Mouse (Mus musculus) limb, embryonic 12.5 days (tissue): Measurements from ENCODE around the gene Tma7. TPM values are rescaled to one million over a fixed set of nuclear protein-coding genes. Genes with fewer than 3 reads are reported as not detected.

Experiments
- ATAC-seq: fragments of 200-750 bp; cut with Nextera tagmentation; 2 replicates; pipeline ENCODE4 v1.8.0; 2017; ENCODE audit warnings: low read depth, moderate TSS enrichment; ENCODE audit not compliant: insufficient number of reproducible peaks, insufficient read depth, low FRiP score, low TSS enrichment
- H3K27ac ChIP-seq: fragments of 300-500 bp; sonication (generic); 2 replicates; pipeline ENCODE4 v1.5.1; 2016; ENCODE audit warnings: mild to moderate bottlenecking, moderate library complexity
- H3K27me3 ChIP-seq: fragments of 300-500 bp; sonication (generic); 2 replicates; pipeline ENCODE4 v1.6.1; 2016; ENCODE audit warnings: mild to moderate bottlenecking, moderate library complexity
- H3K36me3 ChIP-seq: fragments of 300-500 bp; sonication (generic); 2 replicates; pipeline ENCODE4 v1.6.1; 2016; ENCODE audit warnings: mild to moderate bottlenecking, moderate library complexity
- H3K4me1 ChIP-seq: fragments of 300-500 bp; sonication (generic); replicated peaks from 2 replicates; pipeline ENCODE4 v1.6.1; 2016
- H3K4me2 ChIP-seq: fragments of 300-500 bp; sonication (generic); 2 replicates; pipeline ENCODE4 v1.6.1; 2016; ENCODE audit warnings: mild to moderate bottlenecking, moderate library complexity
- H3K4me3 ChIP-seq: fragments of 300-500 bp; sonication (generic); replicated peaks from 2 replicates; pipeline ENCODE4 v1.5.1; 2016; ENCODE audit warnings: mild to moderate bottlenecking
- H3K9ac ChIP-seq: fragments of 300-500 bp; sonication (generic); replicated peaks from 2 replicates; pipeline ENCODE4 v1.6.1; 2016; ENCODE audit warnings: mild to moderate bottlenecking, moderate library complexity
- H3K9me3 ChIP-seq: fragments of 300-500 bp; sonication (generic); 2 replicates; pipeline ENCODE4 v1.6.1; 2016; ENCODE audit warnings: mild to moderate bottlenecking, moderate library complexity
- WGBS: fragments of 180-500 bp; shearing (Covaris S2); methylation state at CpG from one replicate; pipeline ENCODE4 v1.1.7; 2016; 5-methylcytosine and 5-hydroxymethylcytosine counted together
- polyA plus RNA-seq: library from polyadenylated mRNA; unstranded; fragments of >200 nt; fragmentation: Nextera tagmentation; extraction: Ambion mirVana; gene quantifications from 2 replicates; pipeline ENCODE4 v1.2.1, GENCODE M21; 2016

The Tma7 gene
- polyA plus RNA-seq, 1 experiment from 2014 or later, result 867 TPM

GRCm38 (mm10) chr9:109053851-109054250, 28.5 kb downstream of the Tma7 start:
- H3K27ac ChIP-seq, result no peak overlapping the region
- H3K4me1 ChIP-seq, result peaks cover 9% of the 10 kb centered on the region
- no peaks in the 10 kb centered on the region for H3K27me3 ChIP-seq
- H3K9ac ChIP-seq, result no peak overlapping the region
- no peaks in the 10 kb centered on the region for H3K9me3 ChIP-seq
- no peak overlapping the region for H3K4me2 ChIP-seq
- no peak for ATAC-seq
- WGBS, result 73% methylated on average over 6 of the region's 6 CpGs
- H3K36me3 ChIP-seq, result peaks cover 69% of the 10 kb centered on the region
- H3K4me3 ChIP-seq, result no peak overlapping the region

- Histone ChIP-seq H3K9ac (no peak overlapping the region), H3K4me2 (no peak overlapping the region), H3K27me3 (no peaks in the 10 kb centered on the region), H3K9me3 (no peaks in the 10 kb centered on the region), H3K27ac (no peak overlapping the region), H3K4me1 (peaks cover 9% of the 10 kb centered on the region), H3K36me3 (peaks cover 69% of the 10 kb centered on the region), H3K4me3 (no peak overlapping the region)
- no peak for ATAC-seq
- 75% methylated on average over 3 of the region's 3 CpGs for WGBS
Measured at GRCm38 (mm10) chr9:109053366-109053765, 29.0 kb downstream of the Tma7 start.

GRCm38 (mm10) chr9:109052490-109053260, 29.7 kb downstream of the Tma7 start:
- 87% methylated on average over 9 of the region's 9 CpGs for WGBS

GRCm38 (mm10) chr9:109051651-109052489, 30.5 kb downstream of the Tma7 start:
- no peak for ATAC-seq
- Histone ChIP-seq H3K27me3 (no peaks in the 10 kb centered on the region), H3K9ac (no peak overlapping the region), H3K36me3 (peaks cover 58% of the 10 kb centered on the region), H3K9me3 (no peaks in the 10 kb centered on the region), H3K4me3 (no peak overlapping the region), H3K4me1 (peaks cover 9% of the 10 kb centered on the region), H3K4me2 (no peak overlapping the region), H3K27ac (no peak overlapping the region)
- 88% methylated on average over 10 of the region's 10 CpGs for WGBS

More at GRCm38 (mm10) chr9:109052490-109053260, 29.7 kb downstream of the Tma7 start:
- no peak for ATAC-seq
- Histone ChIP-seq H3K4me1 (peaks cover 9% of the 10 kb centered on the region), H3K27me3 (no peaks in the 10 kb centered on the region), H3K36me3 (peaks cover 66% of the 10 kb centered on the region), H3K9me3 (no peaks in the 10 kb centered on the region), H3K9ac (no peak overlapping the region), H3K27ac (no peak overlapping the region), H3K4me2 (no peak overlapping the region), H3K4me3 (no peak overlapping the region)

GRCm38 (mm10) chr9:109051011-109051501, 31.3 kb downstream of the Tma7 start:
- Histone ChIP-seq H3K36me3 (peaks cover 50% of the 10 kb centered on the region), H3K4me3 (no peak overlapping the region), H3K9me3 (no peaks in the 10 kb centered on the region), H3K27me3 (no peaks in the 10 kb centered on the region), H3K4me2 (no peak overlapping the region), H3K4me1 (peaks cover 9% of the 10 kb centered on the region), H3K27ac (no peak overlapping the region), H3K9ac (no peak overlapping the region)
- 91% methylated on average over 13 of the region's 13 CpGs for WGBS
- ATAC-seq, result no peak

- H3K27me3 ChIP-seq, result no peaks in the 10 kb centered on the region
- H3K4me2 ChIP-seq, result no peak overlapping the region
- H3K4me3 ChIP-seq, result no peak overlapping the region
- WGBS, result 78% methylated on average over 3 of the region's 3 CpGs
- H3K9me3 ChIP-seq, result no peaks in the 10 kb centered on the region
- no peak overlapping the region for H3K9ac ChIP-seq
- peaks cover 9% of the 10 kb centered on the region for H3K4me1 ChIP-seq
- peaks cover 46% of the 10 kb centered on the region for H3K36me3 ChIP-seq
- H3K27ac ChIP-seq, result no peak overlapping the region
- ATAC-seq, result no peak
Measured at GRCm38 (mm10) chr9:109050674-109050997, 31.8 kb downstream of the Tma7 start.

GRCm38 (mm10) chr9:109049996-109050673, 32.3 kb downstream of the Tma7 start:
- H3K4me3 ChIP-seq, result no peak overlapping the region

GRCm38 (mm10) chr9:109049316-109049715, 33.1 kb downstream of the Tma7 start:
- Histone ChIP-seq H3K36me3 (peaks cover 46% of the 10 kb centered on the region), H3K9me3 (no peaks in the 10 kb centered on the region), H3K27me3 (no peaks in the 10 kb centered on the region), H3K27ac (no peak overlapping the region), H3K4me2 (no peak overlapping the region), H3K4me1 (peaks cover under 1% of the 10 kb centered on the region), H3K9ac (no peak overlapping the region), H3K4me3 (no peak overlapping the region)
- ATAC-seq, result no peak
- 85% methylated on average over 7 of the region's 7 CpGs for WGBS

More at GRCm38 (mm10) chr9:109049996-109050673, 32.3 kb downstream of the Tma7 start:
- H3K4me1 ChIP-seq, result peaks cover 6% of the 10 kb centered on the region
- H3K36me3 ChIP-seq, result peaks cover 43% of the 10 kb centered on the region
- ATAC-seq, result no peak
- no peak overlapping the region for H3K4me2 ChIP-seq
- no peak overlapping the region for H3K27ac ChIP-seq
- H3K27me3 ChIP-seq, result no peaks in the 10 kb centered on the region
- no peak overlapping the region for H3K9ac ChIP-seq
- H3K9me3 ChIP-seq, result no peaks in the 10 kb centered on the region
- WGBS, result 82% methylated on average over 9 of the region's 9 CpGs

GRCm38 (mm10) chr9:109046306-109046705, 36.1 kb downstream of the Tma7 start:
- peaks cover 28% of the 10 kb centered on the region for H3K36me3 ChIP-seq
- 44% methylated on average over 5 of the region's 5 CpGs for WGBS
- no peak overlapping the region for H3K4me2 ChIP-seq
- H3K4me3 ChIP-seq, result no peak overlapping the region
- H3K9ac ChIP-seq, result no peak overlapping the region
- no peak overlapping the region for H3K27ac ChIP-seq
- H3K4me1 ChIP-seq, result 0 out of 2 replicates have a peak, but pooled peaks cover under 1% of the 10 kb centered on the region
- no peaks in the 10 kb centered on the region for H3K9me3 ChIP-seq
- no peaks in the 10 kb centered on the region for H3K27me3 ChIP-seq
- no peak for ATAC-seq

- WGBS, result 90% methylated on average over 7 of the region's 7 CpGs
- Histone ChIP-seq H3K4me1 (peaks cover 29% of the 10 kb centered on the region), H3K27me3 (no peaks in the 10 kb centered on the region), H3K4me3 (no peak overlapping the region), H3K4me2 (no peak overlapping the region), H3K36me3 (peaks cover 4% of the 10 kb centered on the region; the same call in 1 of the 2 replicates), H3K9me3 (no peaks in the 10 kb centered on the region), H3K27ac (no peak overlapping the region), H3K9ac (no peak overlapping the region)
- ATAC-seq, result no peak
Measured at GRCm38 (mm10) chr9:109041351-109041750, 41.0 kb downstream of the Tma7 start.

- WGBS, result 70% methylated on average over 6 of the region's 6 CpGs
- Histone ChIP-seq H3K4me2 (no peak overlapping the region), H3K4me3 (no peak overlapping the region), H3K27me3 (no peaks in the 10 kb centered on the region), H3K36me3 (peaks cover 4% of the 10 kb centered on the region; the same call in 1 of the 2 replicates), H3K9ac (no peak overlapping the region; the same call in 1 of the 2 replicates), H3K9me3 (no peaks in the 10 kb centered on the region), H3K4me1 (peaks cover 29% of the 10 kb centered on the region), H3K27ac (no peak overlapping the region)
- ATAC-seq, result no peak
Measured at GRCm38 (mm10) chr9:109040906-109041305, 41.5 kb downstream of the Tma7 start.
